Mouse (Mus musculus) intestine, embryonic 16.5 days (tissue): ENCODE measurements around the gene Echs1. TPM values are rescaled to one million over a fixed set of nuclear protein-coding genes. Genes with fewer than 3 reads are reported as not detected.
A peak's percentile ranks its signal among the peaks of the same experiment; 100 is the strongest.

Source experiments
- ATAC-seq: fragments of 200-750 bp; cut with Nextera tagmentation; 2 replicates; pipeline ENCODE4 v1.8.0; 2017; ENCODE audit warnings: moderate TSS enrichment, moderate library complexity
- H3K27ac ChIP-seq: fragments of 300-500 bp; sonication (generic); 2 replicates; pipeline ENCODE4 v1.5.1; 2014; ENCODE audit warnings: mild to moderate bottlenecking, low read length
- H3K27me3 ChIP-seq: fragments of 300-500 bp; sonication (generic); replicated peaks from 2 replicates; pipeline ENCODE4 v1.6.1; 2014; ENCODE audit warnings: low read length, control low read depth, mixed read lengths; ENCODE audit not compliant: control insufficient read depth, insufficient read depth
- H3K36me3 ChIP-seq: fragments of 300-500 bp; sonication (generic); 2 replicates; pipeline ENCODE4 v1.6.1; 2014; ENCODE audit warnings: low read length, control low read depth; ENCODE audit not compliant: control insufficient read depth, insufficient read depth
- H3K4me1 ChIP-seq: fragments of 300-500 bp; sonication (generic); 2 replicates; pipeline ENCODE4 v1.6.1; 2014; ENCODE audit warnings: low read length, control low read depth, mixed read lengths; ENCODE audit not compliant: control insufficient read depth, insufficient read depth
- H3K4me2 ChIP-seq: fragments of 300-500 bp; sonication (generic); 2 replicates; pipeline ENCODE4 v1.6.1; 2014; ENCODE audit warnings: low read depth, low read length, control low read depth
- H3K4me3 ChIP-seq: fragments of 300-500 bp; sonication (generic); 2 replicates; pipeline ENCODE4 v1.5.1; 2014; ENCODE audit warnings: mild to moderate bottlenecking, low read length
- H3K9ac ChIP-seq: fragments of 300-500 bp; sonication (generic); 2 replicates; pipeline ENCODE4 v1.6.1; 2014; ENCODE audit warnings: low read depth, low read length
- H3K9me3 ChIP-seq: fragments of 300-500 bp; sonication (generic); 2 replicates; pipeline ENCODE4 v1.6.1; 2016; ENCODE audit warnings: low read length, control low read depth; ENCODE audit not compliant: control insufficient read depth
- WGBS: fragments of 180-500 bp; shearing (Covaris S2); extraction: QIAGEN DNeasy Blood & Tissue Kit; methylation state at CpG from one replicate; pipeline ENCODE4 v1.1.7; 2014; 5-methylcytosine and 5-hydroxymethylcytosine counted together
- polyA plus RNA-seq: library from polyadenylated mRNA; unstranded; fragments of >200 nt; fragmentation: Nextera tagmentation; extraction: Ambion mirVana; gene quantifications from 2 replicates; pipeline ENCODE4 v1.2.1, GENCODE M21; 2015

Echs1 gene
- polyA plus RNA-seq, 1 experiment from 2014 or later, result 216 TPM

- Histone ChIP-seq H3K36me3 (no peaks in the 10 kb centered on the region), H3K27ac (peak overlapping the region; percentile 50), H3K4me3 (no peak overlapping the region), H3K9ac (no peak overlapping the region), H3K4me2 (no peak overlapping the region), H3K9me3 (no peaks in the 10 kb centered on the region), H3K27me3 (no peaks in the 10 kb centered on the region), H3K4me1 (peaks cover 5% of the 10 kb centered on the region)
- 27% methylated on average over 4 of the region's 4 CpGs for whole genome bisulfite sequencing
- peak; percentile 39 for ATAC-seq
Measured at GRCm38 (mm10) chr7:140122765-140123164, 6.5 kb upstream of the Echs1 start.

- Histone ChIP-seq H3K9me3 (no peaks in the 10 kb centered on the region), H3K27ac (peak overlapping the region; percentile 26; the same call in 1 of the 2 replicates), H3K4me2 (no peak overlapping the region), H3K27me3 (no peaks in the 10 kb centered on the region), H3K4me1 (peaks cover 5% of the 10 kb centered on the region), H3K36me3 (no peaks in the 10 kb centered on the region), H3K9ac (no peak overlapping the region), H3K4me3 (no peak overlapping the region)
- WGBS, result 64% methylated on average over 13 of the region's 13 CpGs
- no peak for ATAC-seq
Measured at GRCm38 (mm10) chr7:140121338-140121910, 5.1 kb upstream of the Echs1 start.

- Histone ChIP-seq H3K27ac (no peak overlapping the region), H3K4me2 (no peak overlapping the region), H3K4me1 (peaks cover 2% of the 10 kb centered on the region; the same call in 1 of the 2 replicates), H3K9ac (no peak overlapping the region), H3K9me3 (no peaks in the 10 kb centered on the region), H3K36me3 (no peaks in the 10 kb centered on the region), H3K4me3 (no peak overlapping the region), H3K27me3 (no peaks in the 10 kb centered on the region)
- WGBS, result 92% methylated on average over 2 of the region's 2 CpGs
- ATAC-seq, result no peak
Measured at GRCm38 (mm10) chr7:140120484-140120883, 4.2 kb upstream of the Echs1 start.

GRCm38 (mm10) chr7:140115583-140116328 is 520 bp downstream of the Echs1 start, which contains the start of gene Paox:
Gene Paox, plus strand, starts transcription at chr7:140115799.
- WGBS, result 1% methylated on average over 23 of the region's 23 CpGs
- H3K27me3 ChIP-seq, result no peaks in the 10 kb centered on the region
- H3K4me1 ChIP-seq, result no peaks in the 10 kb centered on the region
- no peaks in the 10 kb centered on the region for H3K9me3 ChIP-seq
- peak within 1 kb of the TSS; percentile 87 for H3K4me2 ChIP-seq
- ATAC-seq, result peak; percentile 89
- H3K27ac ChIP-seq, result peak within 1 kb of the TSS; percentile 92
- peak within 1 kb of the TSS; percentile 89 for H3K9ac ChIP-seq
- peak within 1 kb of the TSS; percentile 84 for H3K4me3 ChIP-seq
- peaks cover 14% of the 10 kb centered on the region for H3K36me3 ChIP-seq

- Histone ChIP-seq H3K36me3 (peaks cover 30% of the 10 kb centered on the region), H3K4me3 (no peak overlapping the region), H3K4me1 (no peaks in the 10 kb centered on the region), H3K27me3 (no peaks in the 10 kb centered on the region), H3K27ac (no peak overlapping the region), H3K9me3 (no peaks in the 10 kb centered on the region), H3K9ac (no peak overlapping the region), H3K4me2 (no peak overlapping the region)
- WGBS, result 70% methylated on average over 3 of the region's 3 CpGs
- no peak for ATAC-seq
Measured at GRCm38 (mm10) chr7:140111943-140112342, 4.3 kb downstream of the Echs1 start.

GRCm38 (mm10) chr7:140104009-140104408 is 12.3 kb downstream of the Echs1 start:
- Histone ChIP-seq H3K36me3 (peaks cover 4% of the 10 kb centered on the region; the same call in 1 of the 2 replicates), H3K4me1 (peaks cover 8% of the 10 kb centered on the region; the same call in 1 of the 2 replicates), H3K4me2 (no peak overlapping the region), H3K9ac (no peak overlapping the region), H3K27ac (no peak overlapping the region), H3K27me3 (no peaks in the 10 kb centered on the region), H3K9me3 (no peaks in the 10 kb centered on the region), H3K4me3 (no peak overlapping the region)
- no peak for ATAC-seq
- WGBS, result 70% methylated on average over 4 of the region's 4 CpGs

- Histone ChIP-seq H3K9ac (peak within 1 kb of the TSS; percentile 75), H3K4me2 (peak within 1 kb of the TSS; percentile 83), H3K4me3 (peak within 1 kb of the TSS; percentile 56), H3K27me3 (no peaks in the 10 kb centered on the region), H3K36me3 (no peaks in the 10 kb centered on the region), H3K9me3 (no peaks in the 10 kb centered on the region), H3K4me1 (peaks cover 8% of the 10 kb centered on the region; the same call in 1 of the 2 replicates), H3K27ac (peak within 1 kb of the TSS; percentile 90)
- 1% methylated on average over 30 of the region's 30 CpGs for WGBS
- peak; percentile 96 for ATAC-seq
Measured at GRCm38 (mm10) chr7:140101993-140102860, 14.0 kb downstream of the Echs1 start, which contains the start of gene Fuom. Gene Fuom, minus strand, starts transcription at chr7:140102441.

GRCm38 (mm10) chr7:140101498-140101897 is 14.8 kb downstream of the Echs1 start:
- WGBS, result 77% methylated on average over 10 of the region's 10 CpGs
- Histone ChIP-seq H3K9ac (peak overlapping the region; percentile 75), H3K4me3 (peak overlapping the region; percentile 56), H3K36me3 (no peaks in the 10 kb centered on the region), H3K27me3 (no peaks in the 10 kb centered on the region), H3K4me2 (peak overlapping the region; percentile 83), H3K4me1 (peaks cover 8% of the 10 kb centered on the region; the same call in 1 of the 2 replicates), H3K9me3 (no peaks in the 10 kb centered on the region), H3K27ac (peak overlapping the region; percentile 90)
- ATAC-seq, result peak; percentile 31

GRCm38 (mm10) chr7:140098466-140098865 is 17.8 kb downstream of the Echs1 start:
- Histone ChIP-seq H3K27ac (no peak overlapping the region), H3K9ac (no peak overlapping the region), H3K27me3 (no peaks in the 10 kb centered on the region), H3K4me1 (peaks cover 18% of the 10 kb centered on the region), H3K9me3 (no peaks in the 10 kb centered on the region), H3K4me2 (no peak overlapping the region), H3K4me3 (no peak overlapping the region), H3K36me3 (no peaks in the 10 kb centered on the region)
- WGBS, result 96% methylated on average over 1 of the region's 1 CpGs
- no peak for ATAC-seq
